Mouse (Mus musculus) CH12F3 (cell line): ENCODE measurements around the gene Pdk1.
"Not testable (repeated sequence)": the region's sequence is repeated elsewhere in the genome, so short reads cannot be mapped to it uniquely, and the experiment has no call there.

Experiments
- in situ Hi-C: fragments of 300-500 bp; cut with MboI; formaldehyde crosslinking; loops from 2 replicates; pipeline ENCODE4 v1.14.3; 2020; ENCODE audit warnings: low sequenced_read_pairs

The Pdk1 gene

DNA sequence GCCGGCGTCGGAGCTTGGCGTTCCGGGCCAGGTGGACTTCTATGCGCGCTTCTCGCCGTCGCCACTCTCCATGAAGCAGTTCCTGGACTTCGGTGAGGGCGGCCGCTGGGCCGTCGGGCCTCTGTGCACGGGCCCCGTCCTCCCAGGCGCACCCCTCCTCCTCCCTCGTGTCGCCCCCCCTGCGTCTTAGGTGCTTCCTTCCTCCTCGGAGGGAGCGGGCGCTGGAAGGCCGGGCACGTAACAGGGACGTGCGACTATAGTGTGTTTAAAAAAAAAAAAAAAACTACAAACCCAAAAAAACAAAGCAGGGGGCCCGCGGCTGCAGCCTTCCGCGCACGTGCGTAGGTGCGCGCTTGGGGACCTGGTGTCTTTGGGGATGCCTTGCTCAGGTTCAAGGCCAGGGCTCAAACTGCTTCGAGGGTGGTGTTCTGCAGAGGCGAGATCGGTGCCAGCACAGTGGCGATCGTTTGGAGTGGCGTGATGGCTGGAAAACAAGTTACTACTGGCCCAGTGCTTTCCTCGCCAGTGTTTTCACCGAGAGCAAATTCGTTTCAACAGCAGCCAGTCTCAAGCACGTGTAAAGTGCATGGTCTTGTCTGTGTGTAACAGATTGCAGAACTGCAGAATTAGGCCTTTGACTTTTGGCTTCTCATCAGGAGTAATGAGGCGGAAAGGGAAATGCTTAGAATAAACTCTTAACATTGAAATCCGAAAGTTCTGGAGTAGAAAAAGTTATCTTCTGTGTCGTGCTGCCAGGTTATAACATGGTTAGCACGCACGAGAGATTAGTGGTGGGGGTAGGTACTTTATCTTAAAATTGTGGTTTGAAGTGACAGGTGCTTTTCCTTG, 674 bp downstream of the Pdk1 start:
- in situ Hi-C loops = no loop called here

DNA sequence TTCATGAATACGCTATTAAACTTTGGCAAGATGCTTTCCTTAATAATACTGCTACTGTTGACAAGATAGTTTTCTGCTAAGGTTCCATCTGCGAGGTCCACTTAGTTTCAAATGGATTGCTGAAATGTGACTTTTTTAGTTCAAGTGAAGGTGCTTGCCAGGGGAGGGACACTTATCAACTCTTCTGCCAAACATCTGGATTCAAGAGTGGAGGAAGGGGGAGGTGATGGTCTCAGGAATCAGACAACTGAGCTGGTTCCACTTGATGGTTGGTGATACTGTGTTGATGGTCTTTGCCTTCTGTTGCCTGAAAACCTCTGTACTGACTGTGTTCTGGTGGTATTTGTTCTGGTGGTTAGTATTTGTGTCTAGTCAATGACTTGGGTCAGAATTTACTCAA, 1.4 kb downstream of the Pdk1 start:
- in situ Hi-C loops = no loop called here

DNA sequence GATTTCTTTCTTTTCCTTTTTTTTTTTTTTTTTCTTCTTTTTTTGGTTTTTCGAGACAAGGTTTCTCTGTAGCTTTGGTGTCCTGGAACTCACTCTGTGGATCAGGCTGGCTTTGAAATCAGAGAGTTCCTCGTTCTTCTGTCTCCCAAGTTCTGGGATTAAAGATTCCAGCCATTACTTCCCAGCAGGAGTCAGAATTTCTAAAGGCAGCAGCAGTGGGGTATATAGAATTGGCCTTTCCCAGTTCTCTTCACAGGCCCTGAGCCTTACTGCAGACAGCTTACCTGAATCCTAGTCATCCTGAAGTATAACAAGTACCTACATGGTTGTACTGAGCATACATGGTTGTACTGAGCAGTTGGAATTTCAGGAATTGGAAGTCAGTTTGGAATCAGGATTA, 1.8 kb downstream of the Pdk1 start:
- in situ Hi-C loops = no loop called here

DNA sequence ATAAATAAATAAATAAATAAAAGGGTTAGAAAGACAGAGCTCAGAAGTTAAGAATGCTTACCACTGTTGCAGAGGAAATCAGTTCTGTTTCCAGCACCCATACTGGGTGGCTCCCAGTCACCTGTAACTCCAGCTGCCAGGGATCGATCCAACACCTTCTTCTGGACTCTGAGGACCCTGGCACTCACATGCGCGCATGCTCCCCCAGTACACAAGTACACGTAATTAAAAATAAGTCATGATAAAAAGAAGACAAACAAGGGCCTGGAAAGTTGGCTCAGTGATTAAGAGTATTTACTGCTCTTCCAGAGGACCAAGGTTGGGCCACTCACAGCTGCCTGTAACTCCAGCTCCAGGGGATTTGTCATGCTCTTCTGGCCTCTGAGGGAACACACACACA, 4.8 kb downstream of the Pdk1 start:
- in situ Hi-C loops = no loop called here

DNA sequence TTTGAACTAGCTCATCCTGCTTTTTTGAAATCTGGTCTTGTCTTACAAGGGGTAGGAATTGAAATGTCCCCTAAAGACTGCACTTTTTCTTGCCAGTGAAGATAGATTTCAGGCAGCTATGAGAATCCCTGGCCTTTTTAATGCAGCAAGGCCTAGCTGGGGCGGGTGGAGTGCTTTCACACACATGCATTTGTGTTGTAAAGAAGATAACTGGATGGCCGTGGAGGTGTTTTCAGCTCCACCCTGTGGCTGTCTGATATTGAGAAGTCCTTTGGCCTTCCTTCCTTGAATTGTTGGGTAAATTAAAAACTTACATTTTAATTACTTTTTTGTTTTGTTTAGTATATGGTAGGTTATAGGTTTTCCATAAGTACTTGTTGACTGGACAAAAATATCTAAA, 5.4 kb downstream of the Pdk1 start:
- in situ Hi-C loops = no loop called here

DNA sequence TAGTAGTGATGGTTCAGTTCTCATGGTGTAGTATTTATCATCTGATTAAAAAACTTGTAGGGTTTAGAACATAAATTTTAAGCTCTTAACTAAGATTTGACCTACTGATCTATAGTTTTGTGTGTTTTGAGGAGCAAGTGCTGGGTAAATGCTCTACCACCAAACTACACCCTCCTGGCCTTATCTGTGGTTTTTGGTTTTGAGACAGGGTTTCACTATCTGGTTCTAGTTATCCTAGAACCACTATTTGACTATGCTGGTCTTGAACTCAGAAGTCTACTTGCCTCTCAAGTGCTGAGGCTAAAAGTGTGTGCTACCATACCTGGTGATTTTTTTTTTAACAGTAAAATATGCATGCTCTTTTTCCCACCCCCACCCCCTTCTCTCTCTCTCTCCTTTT, 5.9 kb downstream of the Pdk1 start:
- in situ Hi-C loops = no loop called here

DNA sequence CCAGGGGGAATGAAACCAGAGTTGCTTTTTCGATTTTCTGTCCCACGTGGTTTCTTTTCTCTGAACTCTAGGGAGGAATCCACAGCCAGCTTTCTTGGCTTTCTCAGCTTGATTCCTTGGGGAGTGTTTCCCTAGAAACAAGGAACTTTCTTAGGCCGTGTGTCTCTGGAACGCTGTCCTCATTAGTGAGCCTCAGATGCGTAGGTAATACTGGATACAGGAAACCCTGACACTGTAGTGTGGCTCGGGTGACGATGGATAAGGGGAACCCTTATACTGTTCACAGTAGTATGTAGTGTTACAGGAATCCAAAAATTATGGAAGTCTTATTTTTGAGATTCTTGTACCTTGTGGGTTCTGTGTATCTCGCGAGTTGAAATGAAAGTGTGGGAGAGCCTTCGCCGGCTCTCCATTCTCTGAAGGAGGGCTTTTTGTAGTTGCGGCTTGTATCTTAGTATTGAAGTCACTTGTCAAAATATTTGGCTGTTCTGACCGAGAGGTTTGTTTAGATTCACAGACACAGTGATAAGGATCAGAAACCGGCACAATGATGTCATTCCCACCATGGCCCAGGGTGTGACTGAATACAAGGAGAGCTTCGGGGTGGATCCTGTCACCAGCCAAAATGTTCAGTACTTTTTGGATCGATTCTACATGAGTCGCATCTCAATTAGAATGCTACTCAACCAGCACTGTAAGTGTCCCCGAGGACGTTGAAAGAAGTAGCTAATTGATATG, 10.1 kb downstream of the Pdk1 start:
- in situ Hi-C loops = no loop called here

DNA sequence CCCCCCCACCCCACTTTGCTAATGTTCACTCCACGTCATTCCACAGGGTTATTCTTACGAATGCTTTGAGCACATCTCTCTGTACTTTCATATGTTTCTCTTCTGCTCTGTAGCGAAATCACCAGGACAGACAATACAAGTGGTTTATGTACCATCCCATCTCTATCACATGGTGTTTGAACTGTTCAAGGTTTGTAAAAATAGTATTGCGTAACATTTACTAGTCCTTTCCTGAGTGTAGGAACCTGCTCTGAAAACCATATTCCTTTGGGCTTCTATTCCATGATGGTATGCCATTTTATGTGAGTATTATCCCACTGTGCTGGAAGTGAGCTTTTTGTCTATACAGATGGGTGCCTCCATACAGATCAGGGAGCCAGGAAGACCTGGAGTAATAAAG, 14.2 kb downstream of the Pdk1 start:
- in situ Hi-C loops = no loop called here

DNA sequence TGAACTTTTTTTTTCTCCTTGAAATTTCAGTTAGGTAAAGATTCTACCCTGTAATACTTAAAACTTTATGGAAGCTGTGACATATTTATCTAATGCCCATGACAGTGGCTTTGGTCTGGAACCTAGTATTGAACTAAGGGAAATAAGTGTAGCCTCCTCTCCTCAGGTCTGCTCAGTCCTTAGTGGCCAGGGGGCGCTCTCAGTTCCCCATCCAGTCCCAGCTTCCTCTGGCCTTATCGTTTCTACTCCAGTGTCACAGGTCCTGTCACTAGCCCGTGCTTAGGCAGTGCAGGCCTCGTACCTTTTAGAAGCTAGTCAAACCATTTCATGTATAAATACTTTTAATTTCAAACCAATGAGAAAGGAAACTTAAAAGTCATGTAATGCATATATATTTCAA, 15.4 kb downstream of the Pdk1 start:
- in situ Hi-C loops = no loop called here

DNA sequence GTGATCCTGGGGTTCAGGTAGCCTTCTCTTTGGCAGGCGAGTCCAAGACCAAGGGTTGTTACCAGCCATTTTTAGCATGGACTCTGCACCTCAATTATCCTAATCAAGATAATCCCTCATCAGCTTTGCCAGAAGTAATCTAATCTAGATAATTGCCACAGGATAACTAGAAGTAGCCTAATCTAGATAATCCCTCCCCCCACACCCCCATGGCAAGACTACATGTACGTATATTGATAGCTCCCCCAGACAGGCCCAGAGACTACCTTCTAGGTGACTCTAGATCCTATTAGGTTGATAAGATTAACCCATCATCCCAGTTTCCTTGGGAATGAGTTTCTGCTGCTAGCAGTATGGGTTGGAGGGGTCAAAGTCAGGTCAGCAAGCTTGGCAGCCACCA, 18.5 kb downstream of the Pdk1 start:
- in situ Hi-C loops = no loop called here

DNA sequence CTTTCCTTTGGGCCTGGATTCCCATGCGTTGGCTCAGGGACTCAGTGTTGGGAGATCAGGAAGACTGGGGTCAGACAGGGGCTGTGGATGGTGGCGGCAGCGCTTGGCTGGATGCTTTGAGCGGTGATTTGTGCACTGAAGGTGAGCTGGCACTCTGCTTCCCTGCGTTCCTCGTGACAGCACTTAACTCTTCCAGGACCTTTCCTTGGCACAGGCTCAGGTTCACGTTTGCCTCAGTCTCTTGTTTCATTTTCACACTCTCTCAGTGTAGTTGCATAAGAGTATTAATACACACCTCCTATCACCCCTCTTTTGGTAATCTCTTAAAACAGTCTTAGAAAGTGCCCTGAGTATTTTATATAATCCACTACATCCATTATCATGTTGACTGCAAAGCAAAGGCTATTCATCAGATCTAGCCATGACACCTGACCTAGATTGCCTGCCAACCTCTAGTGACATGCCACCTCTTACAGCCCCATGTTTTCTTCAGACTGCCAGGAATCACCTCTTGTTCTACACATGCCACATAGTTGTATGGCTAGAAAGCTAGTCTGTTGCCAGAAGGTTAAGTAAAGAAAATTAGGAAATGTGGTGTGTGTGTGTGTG, 19.8 kb downstream of the Pdk1 start:
- in situ Hi-C loops = no loop called here

DNA sequence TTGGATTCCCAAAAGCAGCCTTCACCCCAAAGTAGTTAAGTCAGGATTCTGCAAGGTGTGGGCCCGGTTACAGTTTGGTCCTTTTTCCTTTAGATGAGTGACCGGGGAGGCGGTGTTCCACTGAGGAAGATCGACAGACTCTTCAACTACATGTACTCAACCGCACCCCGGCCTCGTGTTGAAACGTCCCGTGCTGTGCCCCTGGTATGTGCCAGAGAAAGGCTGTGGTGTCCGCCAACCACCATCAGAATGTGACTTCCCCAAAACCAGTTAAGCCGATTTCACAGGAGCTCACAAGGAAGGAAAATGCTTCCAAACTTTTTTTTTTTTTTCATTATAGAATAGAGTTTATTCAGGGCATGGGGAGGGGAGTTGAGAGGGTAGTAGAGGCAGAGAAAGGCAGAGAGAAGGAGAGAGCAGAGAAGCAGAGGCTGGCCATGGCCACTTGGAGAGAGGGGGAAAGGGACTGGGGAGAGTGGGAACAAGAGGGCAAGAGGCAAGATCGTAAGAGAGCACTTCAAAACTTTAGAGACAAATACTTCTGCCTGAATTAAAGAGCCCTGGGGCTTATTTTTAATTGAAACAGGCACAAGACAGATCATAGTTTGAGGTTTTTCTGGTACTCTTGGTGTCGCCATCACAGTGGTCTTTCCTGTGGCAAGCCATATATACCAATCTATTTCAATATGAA, 22.7 kb downstream of the Pdk1 start:
- in situ Hi-C loops = no loop called here

DNA sequence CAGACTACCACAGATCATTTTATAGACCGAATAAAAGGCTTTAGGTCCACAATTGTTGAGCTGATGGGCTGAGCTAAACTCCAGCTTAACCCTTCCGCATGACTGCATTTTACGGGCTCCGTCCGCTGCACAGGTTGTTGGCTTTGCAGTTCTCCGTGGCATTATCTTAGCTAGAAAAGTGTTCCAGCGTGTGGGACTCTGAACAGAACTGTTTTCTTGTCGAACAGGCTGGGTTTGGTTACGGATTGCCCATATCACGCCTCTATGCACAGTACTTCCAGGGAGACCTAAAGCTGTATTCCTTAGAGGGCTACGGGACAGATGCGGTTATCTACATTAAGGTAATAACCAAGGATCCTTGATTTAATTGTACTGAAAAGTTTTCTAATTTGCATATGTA, 24.4 kb downstream of the Pdk1 start:
- in situ Hi-C loops = no loop called here

DNA sequence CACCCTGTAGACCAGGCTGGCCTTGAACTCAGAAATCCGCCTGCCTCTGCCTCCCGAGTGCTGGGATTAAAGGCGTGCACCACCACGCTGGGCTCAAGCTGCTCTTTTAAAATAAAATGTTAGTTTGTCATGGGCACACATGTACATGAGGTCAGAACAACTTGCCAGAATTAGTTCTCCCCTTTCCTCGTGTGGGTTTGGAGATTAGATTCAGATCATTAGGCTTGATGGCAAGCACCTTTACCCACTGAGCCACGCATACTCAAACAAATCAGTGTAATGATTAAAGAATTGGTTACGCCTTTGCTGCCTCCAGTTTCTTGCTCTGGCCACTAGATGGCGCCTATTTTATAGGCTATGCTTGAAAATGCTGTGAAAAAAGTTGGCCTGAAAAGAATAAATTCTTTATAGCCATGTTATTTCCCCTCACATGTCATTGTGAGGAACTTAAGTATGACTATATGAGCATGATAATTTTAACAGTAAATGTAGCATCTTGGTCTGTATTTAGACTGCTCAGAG, 25.4 kb downstream of the Pdk1 start:
- in situ Hi-C loops = no loop called here

DNA sequence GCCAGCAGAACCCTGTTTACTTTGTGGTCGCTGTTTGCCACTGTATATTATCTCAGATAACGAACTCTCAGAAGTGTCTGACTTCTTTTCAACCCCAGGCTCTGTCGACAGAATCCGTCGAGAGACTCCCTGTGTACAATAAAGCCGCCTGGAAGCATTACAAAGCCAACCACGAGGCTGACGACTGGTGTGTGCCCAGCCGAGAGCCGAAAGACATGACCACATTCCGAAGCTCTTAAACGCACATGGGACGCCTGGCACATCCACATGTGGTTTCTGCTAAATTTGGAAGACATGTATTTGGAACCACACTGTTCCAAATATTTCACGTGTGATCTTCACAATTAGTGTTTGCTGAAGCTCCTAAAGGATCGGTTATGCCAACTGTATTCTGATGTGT, 26.9 kb downstream of the Pdk1 start:
- in situ Hi-C loops = no loop called here

DNA sequence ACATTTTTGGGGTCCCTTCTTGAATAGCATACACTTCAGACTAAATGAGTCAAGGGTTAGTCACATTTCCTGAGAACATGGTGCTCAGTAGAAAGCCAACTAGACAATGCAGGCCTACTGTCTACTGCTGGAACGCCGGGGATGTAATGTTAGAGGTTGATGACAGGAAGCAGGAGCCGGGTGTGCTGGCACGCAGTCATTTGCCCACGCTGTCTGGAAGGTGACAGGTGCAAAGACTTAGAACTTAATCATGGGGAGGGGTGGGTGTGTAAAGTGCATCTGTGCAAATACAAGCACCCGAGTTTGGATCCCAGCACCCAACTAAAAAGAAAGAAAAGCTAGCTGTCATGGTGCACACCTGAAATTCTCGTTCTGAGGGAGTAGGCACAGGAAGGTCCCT, 32.1 kb downstream of the Pdk1 start:
- in situ Hi-C loops = no loop called here

DNA sequence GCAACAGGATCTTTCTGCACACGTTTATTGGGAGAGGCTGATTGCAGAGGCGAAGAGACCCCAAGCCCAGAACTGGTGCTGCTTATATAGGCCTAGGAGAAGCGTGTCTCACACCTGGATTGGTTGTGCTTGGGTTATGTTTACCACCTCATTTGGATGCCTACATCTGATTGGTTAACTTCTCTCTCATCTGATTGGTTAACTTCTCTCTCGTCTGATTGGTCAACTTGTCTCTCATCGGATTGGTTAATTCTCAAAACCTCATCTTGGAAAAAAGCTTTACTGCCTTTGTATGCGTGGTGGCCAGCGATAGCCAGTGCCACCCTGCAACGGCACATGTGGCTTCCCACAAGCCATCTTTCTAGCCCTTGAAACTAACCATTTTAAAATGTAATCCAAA, 33.3 kb downstream of the Pdk1 start:
- in situ Hi-C loops = not testable (repeated sequence)

DNA sequence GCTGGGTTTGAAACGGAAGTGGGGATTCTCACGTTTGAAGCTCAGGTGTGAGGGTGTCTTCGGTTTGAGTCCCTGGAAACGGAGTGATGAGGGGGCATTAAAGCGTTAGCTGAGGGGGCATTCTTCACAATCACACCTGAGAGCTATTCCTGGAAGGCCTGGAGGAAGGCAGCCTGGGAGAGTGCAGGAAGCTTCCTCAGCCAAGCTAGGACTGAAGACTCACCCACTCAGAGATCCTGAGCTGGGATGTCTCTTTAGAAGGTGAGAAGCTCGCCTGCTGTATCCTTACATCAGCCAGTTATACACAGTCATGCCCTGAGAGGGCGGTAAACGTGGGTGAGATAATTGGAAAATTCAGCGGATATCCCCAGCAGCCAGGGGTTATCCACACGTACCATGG, 40.9 kb downstream of the Pdk1 start:
- in situ Hi-C loops = no loop called here

DNA sequence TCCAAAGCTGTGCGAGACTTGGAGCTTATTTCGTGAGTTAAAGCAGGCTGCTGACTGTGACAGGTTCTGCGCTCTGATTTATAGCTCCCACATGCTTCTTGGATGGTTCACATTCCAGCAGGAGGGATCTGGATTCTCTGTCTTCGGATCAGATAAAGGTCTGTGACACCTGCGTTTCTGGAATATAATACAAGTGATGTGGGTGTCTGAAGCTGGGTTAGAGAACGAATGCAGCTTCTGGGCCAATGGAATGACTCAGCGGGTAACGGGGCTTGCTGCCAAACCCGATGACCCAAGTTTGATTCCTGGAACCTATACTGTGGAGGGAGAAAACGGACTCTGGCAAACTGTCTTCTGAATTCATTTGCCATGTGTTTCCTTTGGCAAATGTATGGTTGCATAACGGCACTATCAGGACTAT, 46.2 kb downstream of the Pdk1 start:
- in situ Hi-C loops = no loop called here

DNA sequence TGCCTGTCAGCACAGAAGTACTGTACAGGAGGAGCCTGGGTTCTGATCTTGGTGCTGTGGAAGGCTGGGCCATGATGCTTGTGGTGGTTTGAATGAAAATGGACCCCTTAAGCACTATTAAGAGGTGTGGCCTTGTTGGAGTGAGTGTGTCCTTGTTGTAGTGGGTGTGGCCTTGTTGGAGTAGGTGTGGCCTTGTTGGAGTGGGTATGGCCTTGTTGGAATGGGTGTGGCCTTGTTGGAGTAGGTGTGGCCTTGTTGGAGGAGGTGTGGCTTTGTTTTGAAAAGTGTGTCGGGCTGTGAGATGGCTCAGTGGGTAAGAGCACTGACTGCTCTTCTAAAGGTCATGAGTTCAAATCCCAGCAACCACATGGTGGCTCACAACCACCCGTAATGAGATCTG, 51.9 kb downstream of the Pdk1 start:
- in situ Hi-C loops = not testable (repeated sequence)

DNA sequence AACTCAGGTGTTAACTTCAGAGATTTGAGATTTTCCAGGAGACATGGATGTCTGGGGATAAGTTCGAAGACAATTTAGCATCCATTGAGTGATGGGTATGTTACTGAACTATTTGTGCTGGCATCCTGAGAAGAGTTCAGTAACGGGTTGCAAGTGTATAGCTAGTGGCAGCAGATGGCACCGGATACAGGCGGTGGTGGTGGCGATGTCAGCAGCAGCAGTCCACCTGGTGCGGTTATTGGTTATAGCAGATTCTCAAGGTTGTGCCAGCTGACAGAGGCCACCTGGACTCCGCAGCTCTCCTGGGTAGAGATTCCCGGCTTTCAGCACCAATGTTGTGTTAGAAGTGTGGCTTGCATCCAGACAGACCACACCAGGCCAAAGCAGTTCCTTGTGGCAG, 61.0 kb downstream of the Pdk1 start:
- in situ Hi-C loops = no loop called here
